Mouse (Mus musculus) G1E (cell line): ENCODE results near the gene Zkscan3.

Source experiments
- CTCF ChIP-seq: IDR thresholded peaks from 2 replicates; pipeline ENCODE4 v1.5.1; 2012; ENCODE audit warnings: low read depth, low read length, inconsistent platforms, mixed read lengths
- GATA1 ChIP-seq: IDR thresholded peaks from 2 replicates; pipeline ENCODE4 v1.6.1; 2012; ENCODE audit warnings: borderline replicate concordance, low read length, inconsistent platforms, mixed read lengths
- GATA2 ChIP-seq: IDR thresholded peaks from 2 replicates; pipeline ENCODE4 v1.6.1; 2012; ENCODE audit warnings: low read depth, low read length, inconsistent platforms, borderline replicate concordance

DNA sequence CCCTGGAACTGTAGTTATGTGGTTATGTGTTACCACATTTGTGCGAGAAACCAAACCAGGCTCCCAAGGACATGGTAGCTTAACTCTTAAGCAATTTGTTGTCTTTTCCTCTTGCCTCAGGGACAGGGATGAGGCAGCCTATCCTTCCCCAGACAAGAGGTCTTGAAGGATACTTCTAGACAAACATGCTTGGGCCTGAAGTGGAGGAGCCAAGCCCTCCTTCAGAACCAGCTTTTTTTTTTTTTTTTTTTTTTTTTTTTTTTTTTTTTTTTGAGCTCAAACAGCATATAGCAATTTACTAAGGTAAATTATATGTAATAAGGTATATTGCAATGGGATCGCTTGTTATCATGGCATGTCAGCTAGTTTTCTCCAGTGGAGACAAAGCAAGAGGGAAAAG, 13.2 kb upstream of the Zkscan3 start:
- TF ChIP-seq CTCF (no peak), GATA2 (no peak), GATA1 (no peak)
